Mouse (Mus musculus) embryonic facial prominence, embryonic 15.5 days (tissue): Measurements from ENCODE around the gene Ldlrad3. TPM values are rescaled to one million over a fixed set of nuclear protein-coding genes. Genes with fewer than 3 reads are reported as not detected.

Source experiments
- ATAC-seq: fragments of 200-750 bp; cut with Nextera tagmentation; 2 replicates; pipeline ENCODE4 v1.8.0; 2017; ENCODE audit warnings: low read depth, moderate TSS enrichment; ENCODE audit not compliant: insufficient number of reproducible peaks, low FRiP score, low TSS enrichment
- H3K27ac ChIP-seq: fragments of 300-500 bp; sonication (generic); replicated peaks from 2 replicates; pipeline ENCODE4 v1.5.1; 2015; ENCODE audit warnings: mild to moderate bottlenecking, inconsistent platforms
- H3K27me3 ChIP-seq: fragments of 300-500 bp; sonication (generic); 2 replicates; pipeline ENCODE4 v1.6.1; 2015; ENCODE audit warnings: inconsistent platforms
- H3K36me3 ChIP-seq: fragments of 300-500 bp; sonication (generic); 2 replicates; pipeline ENCODE4 v1.6.1; 2015; ENCODE audit warnings: mild to moderate bottlenecking, inconsistent platforms
- H3K4me1 ChIP-seq: fragments of 300-500 bp; sonication (generic); 2 replicates; pipeline ENCODE4 v1.6.1; 2015; ENCODE audit warnings: inconsistent platforms
- H3K4me2 ChIP-seq: fragments of 300-500 bp; sonication (generic); replicated peaks from 2 replicates; pipeline ENCODE4 v1.6.1; 2015; ENCODE audit warnings: mild to moderate bottlenecking, inconsistent platforms
- H3K4me3 ChIP-seq: fragments of 300-500 bp; sonication (generic); replicated peaks from 2 replicates; pipeline ENCODE4 v1.5.1; 2015; ENCODE audit warnings: mild to moderate bottlenecking, inconsistent platforms
- H3K9ac ChIP-seq: fragments of 300-500 bp; sonication (generic); 2 replicates; pipeline ENCODE4 v1.6.1; 2015; ENCODE audit warnings: inconsistent platforms
- H3K9me3 ChIP-seq: fragments of 300-500 bp; sonication (generic); replicated peaks from 2 replicates; pipeline ENCODE4 v1.6.1; 2016; ENCODE audit warnings: inconsistent platforms
- WGBS: fragments of 180-500 bp; shearing (Covaris S2); methylation state at CpG from one replicate; pipeline ENCODE4 v1.1.7; 2015; 5-methylcytosine and 5-hydroxymethylcytosine counted together
- polyA plus RNA-seq: library from polyadenylated mRNA; unstranded; fragments of >200 nt; fragmentation: Nextera tagmentation; extraction: Ambion mirVana; gene quantifications from 2 replicates; pipeline ENCODE4 v1.2.1, GENCODE M21; 2015

Ldlrad3 gene
- polyA plus RNA-seq, 1 experiment from 2014 or later: 59.9 TPM

DNA sequence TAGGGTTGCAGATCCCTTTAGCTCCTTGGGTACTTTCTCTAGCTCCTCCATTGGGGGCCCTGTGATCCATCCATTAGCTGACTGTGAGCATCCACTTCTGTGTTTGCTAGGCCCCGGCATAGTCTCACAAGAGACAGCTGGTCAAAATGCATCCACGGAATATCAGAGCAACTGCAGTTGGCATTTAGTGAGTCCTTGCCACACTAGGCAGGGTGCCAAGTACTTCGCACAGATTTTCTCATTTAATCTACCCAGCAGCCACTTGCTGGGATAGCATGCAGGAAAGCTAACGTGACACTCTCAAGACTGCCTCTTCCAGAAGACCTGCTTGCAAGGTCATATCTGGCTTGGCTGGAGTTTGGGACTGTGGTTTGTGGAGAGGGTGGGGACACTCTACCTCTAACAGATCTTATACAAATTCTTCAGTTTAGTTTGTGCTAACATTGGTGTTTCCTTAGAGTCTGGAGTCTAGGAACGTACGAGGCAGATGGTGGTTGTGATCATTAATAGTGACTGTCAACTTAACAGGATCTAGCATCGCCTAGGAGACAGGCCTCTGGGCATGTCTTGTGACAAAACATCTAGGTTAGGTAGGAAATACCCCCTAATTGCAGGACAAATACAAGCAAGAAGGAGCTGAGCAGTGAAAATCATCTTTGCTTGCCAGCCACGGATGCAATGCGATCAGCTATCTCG lies 115.0 kb downstream of the Ldlrad3 start:
- Histone ChIP-seq H3K4me2 (no peak overlapping the region), H3K9me3 (no peaks in the 10 kb centered on the region), H3K9ac (no peak overlapping the region), H3K27me3 (no peaks in the 10 kb centered on the region), H3K36me3 (peaks cover 21% of the 10 kb centered on the region; the same call in 1 of the 2 replicates), H3K4me3 (no peak overlapping the region), H3K4me1 (peaks cover 3% of the 10 kb centered on the region; the same call in 1 of the 2 replicates), H3K27ac (no peak overlapping the region)
- no peak for ATAC-seq
- 69% methylated on average over 10 of the region's 10 CpGs for WGBS

GRCm38 (mm10) chr2:102064826-102065441 lies 121.3 kb downstream of the Ldlrad3 start:
- Histone ChIP-seq H3K4me3 (no peak overlapping the region), H3K36me3 (0 out of 2 replicates have a peak, but pooled peaks cover 16% of the 10 kb centered on the region), H3K4me2 (no peak overlapping the region), H3K27ac (no peak overlapping the region), H3K9me3 (no peaks in the 10 kb centered on the region), H3K4me1 (peaks cover 7% of the 10 kb centered on the region; the same call in 1 of the 2 replicates), H3K27me3 (no peaks in the 10 kb centered on the region), H3K9ac (no peak overlapping the region)
- ATAC-seq: no peak
- 86% methylated on average over 8 of the region's 8 CpGs for WGBS

- H3K4me3 ChIP-seq: no peak overlapping the region
- 81% methylated on average over 7 of the region's 7 CpGs for WGBS
- H3K36me3 ChIP-seq: 0 out of 2 replicates have a peak, but pooled peaks cover 9% of the 10 kb centered on the region
- peaks cover 7% of the 10 kb centered on the region; the same call in 1 of the 2 replicates for H3K4me1 ChIP-seq
- ATAC-seq: no peak
- H3K27me3 ChIP-seq: no peaks in the 10 kb centered on the region
- no peak overlapping the region for H3K27ac ChIP-seq
- no peaks in the 10 kb centered on the region for H3K9me3 ChIP-seq
- H3K4me2 ChIP-seq: no peak overlapping the region
- H3K9ac ChIP-seq: no peak overlapping the region
These were observed 122.2 kb downstream of the Ldlrad3 start for GRCm38 (mm10) chr2:102063906-102064505.

GRCm38 (mm10) chr2:102062861-102063468 lies 123.2 kb downstream of the Ldlrad3 start:
- Histone ChIP-seq H3K4me2 (no peak overlapping the region), H3K4me1 (peaks cover 4% of the 10 kb centered on the region; the same call in 1 of the 2 replicates), H3K27me3 (no peaks in the 10 kb centered on the region), H3K27ac (no peak overlapping the region), H3K36me3 (peaks cover 7% of the 10 kb centered on the region; the same call in 1 of the 2 replicates), H3K4me3 (no peak overlapping the region), H3K9ac (no peak overlapping the region), H3K9me3 (no peaks in the 10 kb centered on the region)
- no peak for ATAC-seq
- WGBS: 90% methylated on average over 7 of the region's 7 CpGs

GRCm38 (mm10) chr2:102061921-102062320 lies 124.3 kb downstream of the Ldlrad3 start:
- 48% methylated on average over 8 of the region's 8 CpGs for WGBS
- Histone ChIP-seq H3K9ac (no peak overlapping the region), H3K9me3 (no peaks in the 10 kb centered on the region), H3K4me2 (no peak overlapping the region), H3K4me3 (no peak overlapping the region), H3K27ac (peak overlapping the region; percentile 58), H3K4me1 (peaks cover 4% of the 10 kb centered on the region; the same call in 1 of the 2 replicates), H3K27me3 (no peaks in the 10 kb centered on the region), H3K36me3 (peaks cover 18% of the 10 kb centered on the region; the same call in 1 of the 2 replicates)
- ATAC-seq: no peak

GRCm38 (mm10) chr2:102057746-102058145 lies 128.4 kb downstream of the Ldlrad3 start:
- no peak for ATAC-seq
- no peak overlapping the region for H3K4me3 ChIP-seq
- H3K27me3 ChIP-seq: no peaks in the 10 kb centered on the region
- no peak overlapping the region for H3K9ac ChIP-seq
- H3K36me3 ChIP-seq: peaks cover 16% of the 10 kb centered on the region; the same call in 1 of the 2 replicates
- H3K4me2 ChIP-seq: no peak overlapping the region
- H3K9me3 ChIP-seq: no peaks in the 10 kb centered on the region
- H3K4me1 ChIP-seq: peaks cover 8% of the 10 kb centered on the region; the same call in 1 of the 2 replicates
- 0 out of 2 replicates have a peak overlapping the region, but pooled peaks have one; percentile 48 for H3K27ac ChIP-seq
- 86% methylated on average over 12 of the region's 12 CpGs for WGBS

DNA sequence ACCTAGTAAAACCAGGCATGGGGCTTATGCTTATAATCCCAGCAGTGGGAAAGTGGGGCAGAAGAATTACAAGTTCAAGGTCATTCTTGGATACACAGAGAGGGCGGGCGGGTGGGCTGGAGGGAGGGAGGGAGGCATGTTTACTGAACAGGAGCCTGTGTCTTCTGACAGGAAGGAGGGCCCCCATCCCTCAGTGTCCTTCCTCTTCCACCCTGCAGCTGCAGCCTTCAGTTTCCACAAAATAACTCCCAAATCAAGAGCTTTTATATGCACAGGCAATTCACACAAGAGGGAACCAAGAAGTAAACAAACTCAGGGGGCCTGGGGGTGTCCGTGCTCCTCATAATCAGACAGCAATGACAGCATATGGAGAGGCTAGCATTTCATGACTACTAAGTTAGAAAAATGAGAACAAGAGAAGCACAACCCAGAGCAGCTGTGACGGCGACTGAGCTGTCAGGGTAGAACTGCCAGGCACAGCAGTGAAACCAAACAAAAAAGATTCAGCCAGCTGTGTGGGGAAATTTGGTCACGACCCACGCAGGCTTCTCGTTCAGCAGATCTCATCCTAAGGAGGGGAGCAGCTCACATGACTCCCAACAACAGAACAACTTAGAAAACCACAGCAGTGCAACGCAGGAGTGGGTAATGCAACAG lies 129.0 kb downstream of the Ldlrad3 start:
- peaks cover 8% of the 10 kb centered on the region; the same call in 1 of the 2 replicates for H3K4me1 ChIP-seq
- 47% methylated on average over 9 of the region's 9 CpGs for WGBS
- H3K27me3 ChIP-seq: no peaks in the 10 kb centered on the region
- H3K27ac ChIP-seq: peak overlapping the region; percentile 48; the same call in 1 of the 2 replicates
- H3K4me3 ChIP-seq: no peak overlapping the region
- ATAC-seq: no peak
- no peak overlapping the region for H3K4me2 ChIP-seq
- no peaks in the 10 kb centered on the region for H3K9me3 ChIP-seq
- no peak overlapping the region for H3K9ac ChIP-seq
- peaks cover 16% of the 10 kb centered on the region; the same call in 1 of the 2 replicates for H3K36me3 ChIP-seq

DNA sequence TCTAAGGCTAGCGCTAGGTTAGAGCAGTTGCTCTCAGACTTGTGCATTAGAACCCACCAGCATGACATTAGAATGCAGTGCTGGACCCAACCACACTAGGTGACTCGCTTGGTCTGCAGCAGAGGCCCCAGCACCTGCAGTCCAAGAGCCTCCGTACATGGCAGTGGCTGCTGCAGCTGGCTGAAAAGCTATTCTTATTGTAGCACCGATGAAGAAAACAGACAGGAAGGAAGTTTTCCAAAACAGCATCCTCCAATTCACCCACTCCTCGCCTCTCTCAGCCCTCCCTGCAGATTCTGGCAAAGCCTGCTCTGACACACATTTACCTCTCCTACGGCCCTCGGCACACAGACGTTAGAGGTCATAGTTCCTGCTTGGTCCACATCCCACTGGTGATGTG lies 130.0 kb downstream of the Ldlrad3 start:
- 81% methylated on average over 8 of the region's 8 CpGs for WGBS
- no peak overlapping the region for H3K27ac ChIP-seq
- H3K4me3 ChIP-seq: no peak overlapping the region
- no peaks in the 10 kb centered on the region for H3K27me3 ChIP-seq
- no peak overlapping the region for H3K9ac ChIP-seq
- peaks cover 16% of the 10 kb centered on the region; the same call in 1 of the 2 replicates for H3K36me3 ChIP-seq
- ATAC-seq: no peak
- no peak overlapping the region for H3K4me2 ChIP-seq
- 0 out of 2 replicates have a peak, but pooled peaks cover 5% of the 10 kb centered on the region for H3K4me1 ChIP-seq
- H3K9me3 ChIP-seq: no peaks in the 10 kb centered on the region

- Histone ChIP-seq H3K4me1 (peaks cover 17% of the 10 kb centered on the region; the same call in 1 of the 2 replicates), H3K4me2 (no peak overlapping the region), H3K27ac (no peak overlapping the region), H3K36me3 (peaks cover 16% of the 10 kb centered on the region; the same call in 1 of the 2 replicates), H3K4me3 (no peak overlapping the region), H3K9ac (no peak overlapping the region), H3K9me3 (no peaks in the 10 kb centered on the region), H3K27me3 (no peaks in the 10 kb centered on the region)
- no peak; the same call in 1 of the 2 replicates for ATAC-seq
- 78% methylated on average over 10 of the region's 10 CpGs for WGBS
These were observed 133.1 kb downstream of the Ldlrad3 start for GRCm38 (mm10) chr2:102052951-102053660.

GRCm38 (mm10) chr2:102052353-102052752 lies 133.8 kb downstream of the Ldlrad3 start:
- Histone ChIP-seq H3K27me3 (no peaks in the 10 kb centered on the region), H3K36me3 (peaks cover 10% of the 10 kb centered on the region; the same call in 1 of the 2 replicates), H3K4me3 (no peak overlapping the region), H3K9me3 (no peaks in the 10 kb centered on the region), H3K27ac (no peak overlapping the region), H3K4me2 (no peak overlapping the region), H3K4me1 (peaks cover 17% of the 10 kb centered on the region; the same call in 1 of the 2 replicates), H3K9ac (no peak overlapping the region)
- 82% methylated on average over 6 of the region's 6 CpGs for WGBS
- no peak for ATAC-seq
